In the genomic region with DNA sequence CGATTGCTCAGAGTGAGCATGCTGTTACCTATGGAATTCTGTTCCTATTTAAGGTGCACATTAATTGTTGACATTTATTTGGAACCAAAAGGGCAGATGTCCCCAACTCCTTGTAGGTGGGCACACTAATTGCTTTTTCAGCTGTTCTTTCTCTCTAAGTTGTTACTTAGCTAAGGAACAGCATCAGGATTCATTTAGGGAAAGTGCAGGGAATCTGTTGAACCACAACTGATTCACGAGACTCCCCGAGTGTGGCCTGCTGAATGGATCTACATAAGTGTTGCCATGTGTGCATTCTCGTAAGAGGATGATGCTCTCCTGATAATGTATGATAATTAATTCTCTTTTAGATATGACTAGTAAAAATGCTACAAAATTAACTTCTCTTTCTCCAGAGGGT, we compare ENCODE assay signal across 21 mouse cellular contexts.
"Had no signal": no experiment of that assay in that cellular context is flagged by ENCODE, and none has a peak within 500 bp of the region (broad histone marks: within the 10 kb centered on the region; RNA-seq: fewer than 3 reads in every experiment).

No protein-coding gene starts in this region.

- H3K9ac ChIP-seq: kidney, embryonic 15.5 days; limb, embryonic 13.5 days; liver, embryonic 13.5 days; midbrain, embryonic 15.5 days; neural tube, embryonic 12.5 days; neural tube, embryonic 15.5 days had no signal

- ATAC-seq: midbrain, embryonic 15.5 days had no signal

- H3K4me2 ChIP-seq: kidney, embryonic 15.5 days; limb, embryonic 13.5 days; liver, embryonic 13.5 days; midbrain, embryonic 11.5 days; midbrain, embryonic 15.5 days; neural tube, embryonic 12.5 days; neural tube, embryonic 15.5 days had no signal

- H3K27ac ChIP-seq: kidney, embryonic 15.5 days; left cerebral cortex, adult 2 months; limb, embryonic 13.5 days; liver, embryonic 13.5 days; midbrain, embryonic 15.5 days; neural tube, embryonic 12.5 days; neural tube, embryonic 15.5 days; stomach, postnatal 0 days had no signal

- H3K36me3 ChIP-seq: kidney, embryonic 15.5 days; limb, embryonic 13.5 days; liver, embryonic 13.5 days; midbrain, embryonic 15.5 days; neural tube, embryonic 12.5 days; neural tube, embryonic 15.5 days had no signal

- H3K4me1 ChIP-seq: kidney, embryonic 15.5 days; liver, embryonic 13.5 days; midbrain, embryonic 15.5 days; neural tube, embryonic 12.5 days; neural tube, embryonic 15.5 days had no signal

- DNase-seq: kidney, adult 11 months; kidney, adult 8-10 months; kidney, postnatal 10 days; kidney, postnatal 4 days; liver, embryonic 13.5 days; lung, adult 2 months; lung, postnatal 14 days; lung, postnatal 4 days; right cerebral cortex, adult 18-20 months; right cerebral cortex, postnatal 14 days; right cerebral cortex, postnatal 4 days; thymus, adult 2 months; thymus, postnatal 14 days had no signal

- H3K4me3 ChIP-seq: kidney, embryonic 15.5 days; left cerebral cortex, adult 2 months; limb, embryonic 13.5 days; liver, embryonic 13.5 days; midbrain, embryonic 15.5 days; neural tube, embryonic 12.5 days; neural tube, embryonic 15.5 days had no signal

- H3K27me3 ChIP-seq: kidney, embryonic 15.5 days; limb, embryonic 13.5 days; liver, embryonic 13.5 days; midbrain, embryonic 15.5 days; neural tube, embryonic 12.5 days; neural tube, embryonic 15.5 days had no signal

- H3K9me3 ChIP-seq: kidney, embryonic 15.5 days; limb, embryonic 13.5 days; liver, embryonic 13.5 days; midbrain, embryonic 15.5 days; neural tube, embryonic 12.5 days; neural tube, embryonic 15.5 days had no signal
